Mouse (Mus musculus) neutrophil, adult 5-6 weeks (primary cell): Measurements from ENCODE around the gene Wdr76. TPM values are rescaled to one million over a fixed set of nuclear protein-coding genes. Genes with fewer than 3 reads are reported as not detected.

Experiments used
- ATAC-seq: fragments of 151-379, 151-347 bp; 2 replicates; pipeline ENCODE4 v1.8.0; 2017; ENCODE audit warnings: mild to moderate bottlenecking, moderate TSS enrichment; ENCODE audit not compliant: insufficient number of reproducible peaks, poor library complexity, low FRiP score, severe bottlenecking; ENCODE audit errors: extremely low read depth
- total RNA-seq: library from RNA; stranded (forward); fragments of 200-1000 nt; gene quantifications from 2 replicates; pipeline ENCODE4 v1.2.3, GENCODE M21; 2017

Wdr76 gene
- total RNA-seq, 1 experiment from 2014 or later = 11.2 TPM

DNA sequence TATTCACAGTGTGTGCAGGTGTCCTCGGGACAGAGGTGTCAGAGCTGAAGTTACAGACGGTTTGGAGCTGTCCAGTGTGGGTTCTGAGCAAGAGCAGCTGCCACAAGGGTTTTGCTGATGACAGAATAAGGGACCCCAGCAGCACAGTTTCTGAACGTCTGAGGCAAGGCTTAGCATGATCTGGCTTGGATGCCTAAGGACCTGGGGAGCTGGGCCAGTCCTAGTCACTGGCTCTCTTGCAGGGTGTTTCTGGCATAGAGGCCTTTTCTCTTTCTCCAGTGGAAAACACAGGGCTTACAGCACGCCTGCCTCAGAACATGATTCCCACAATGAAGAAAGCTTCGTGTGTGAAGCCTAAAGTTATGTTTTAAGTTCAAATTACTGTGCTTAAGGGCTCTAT, 78.2 kb downstream of the Wdr76 start:
- no peak for ATAC-seq

DNA sequence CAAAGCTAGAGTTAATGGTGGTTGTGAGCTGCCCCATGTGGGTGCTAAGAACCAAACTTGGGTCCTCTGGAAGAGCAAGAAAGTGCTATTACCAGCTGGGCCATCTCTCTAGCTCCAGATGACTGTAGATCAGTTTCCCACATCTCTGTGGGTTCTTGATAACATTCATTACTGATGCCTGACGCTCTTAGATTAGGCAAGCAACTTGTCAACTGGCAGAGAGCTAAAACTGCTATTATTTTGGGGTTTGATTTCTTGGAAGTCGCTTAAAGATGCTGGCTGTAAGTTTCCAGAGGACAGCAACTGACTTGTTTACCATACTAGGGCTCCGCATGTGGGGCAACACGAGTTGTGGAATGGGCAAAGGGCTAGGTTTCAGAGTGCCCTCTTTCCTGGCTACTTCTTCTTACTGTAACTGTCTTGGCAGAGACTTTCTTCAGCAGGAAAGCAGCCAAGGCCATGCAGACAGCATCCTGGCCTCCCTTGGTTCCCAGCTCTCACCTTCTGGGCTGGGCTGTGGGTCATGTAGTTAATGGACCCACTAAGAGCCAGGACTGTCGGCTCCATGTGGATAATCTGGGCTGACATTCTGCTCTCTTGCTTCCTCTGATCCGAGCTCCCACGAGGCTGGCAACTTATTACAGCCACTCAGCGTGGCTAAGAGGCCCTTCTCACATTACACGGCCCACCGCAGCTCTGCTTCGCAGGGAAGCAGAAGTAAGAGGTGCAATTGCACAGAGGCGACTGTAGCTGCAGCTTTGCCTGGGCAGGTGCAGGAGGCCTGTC, 81.2 kb downstream of the Wdr76 start:
- no peak for ATAC-seq

DNA sequence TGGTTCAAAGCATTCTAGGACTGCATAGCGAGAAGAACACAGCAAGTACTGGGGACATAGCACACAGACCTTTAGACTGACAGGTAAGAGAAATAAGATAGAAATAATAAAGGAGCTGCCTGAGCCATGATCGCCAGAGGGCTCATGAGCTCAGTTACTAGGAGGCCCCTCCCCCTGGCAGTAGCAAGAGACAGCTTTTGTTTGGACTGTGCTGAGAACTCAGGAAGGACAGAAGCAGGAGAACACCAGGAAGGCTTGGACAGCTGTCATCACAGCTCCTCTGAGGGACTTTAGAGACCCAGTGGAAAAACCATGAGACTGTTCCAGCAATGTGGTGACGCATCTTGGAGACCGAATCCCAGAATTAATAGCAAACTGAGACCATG, 81.8 kb downstream of the Wdr76 start:
- no peak for ATAC-seq

DNA sequence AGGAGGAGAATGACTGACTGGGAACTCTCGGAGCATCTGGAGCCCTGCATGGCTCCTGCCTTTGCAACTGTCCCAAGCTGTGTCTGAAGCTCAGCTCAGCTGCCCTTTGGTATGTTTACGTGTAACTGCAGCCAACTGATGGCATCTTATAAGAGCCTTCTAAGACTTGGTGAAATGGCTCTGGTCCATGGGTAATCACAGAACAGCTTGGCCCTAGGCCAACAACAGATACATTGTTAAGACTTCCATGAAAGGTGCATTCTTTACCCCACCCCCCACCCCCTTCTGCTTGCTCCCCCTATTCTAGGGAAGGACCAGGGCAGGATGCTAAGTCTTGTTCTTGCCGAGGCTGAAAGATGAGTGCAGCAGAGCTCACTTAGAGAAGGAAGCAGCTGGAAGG, 87.6 kb downstream of the Wdr76 start:
- ATAC-seq = no peak

Other genes with a start within 250 kb of the Wdr76 start
- gene Trp53bp1, start 235.3 kb upstream of the Wdr76 start, total RNA-seq = 43.3 and 53.2 TPM in 2 replicates
- not detected in 2 replicates for gene Map1a, start 217.1 kb upstream of the Wdr76 start, total RNA-seq
- gene Ppip5k1, start 151.3 kb upstream of the Wdr76 start, total RNA-seq = 12.8 and 14.2 TPM in 2 replicates
- gene Ckmt1, start 149.0 kb upstream of the Wdr76 start, total RNA-seq = not detected in 2 replicates
- gene Strc, start 119.6 kb upstream of the Wdr76 start, total RNA-seq = not detected in 2 replicates
- 81.0 and 85.3 TPM in 2 replicates for gene Pdia3, start 92.9 kb upstream of the Wdr76 start, total RNA-seq
- 2.8 and 3.1 TPM in 2 replicates for gene Catsper2, start 92.9 kb upstream of the Wdr76 start, total RNA-seq
- 36.3 and 45.4 TPM in 2 replicates for gene Ell3, start 62.4 kb upstream of the Wdr76 start, total RNA-seq
- 101 and 116 TPM in 2 replicates for gene Serf2, start 57.5 kb upstream of the Wdr76 start, total RNA-seq
- 96.9 and 98.5 TPM in 2 replicates for gene Hypk, start 53.4 kb upstream of the Wdr76 start, total RNA-seq
- gene Serinc4, start 49.9 kb upstream of the Wdr76 start, total RNA-seq = 2.0 and 4.2 TPM in 2 replicates
- 120 and 128 TPM in 2 replicates for gene Mfap1b, start 32.7 kb upstream of the Wdr76 start, total RNA-seq
- gene Mfap1a, start 58 bp upstream of the Wdr76 start, total RNA-seq = 80.3 and 92.3 TPM in 2 replicates